Mouse (Mus musculus): ENCODE measurements at regions not wholly inside any gene's neighbourhood (a gene's known extent, or its start where the extent isn't known, plus 50 kb on each side); places are given as distances from the start of the nearest gene placed in this dataset.

- H3K27ac ChIP-seq (ENCODE audit: low read depth, low read length) = no peak overlapping the region
- no peaks in the 10 kb centered on the region for H3K9me3 ChIP-seq (ENCODE audit: control insufficient read depth, low read length)
- no peak overlapping the region for H3K9ac ChIP-seq (ENCODE audit: low read depth, low read length)
- no peak overlapping the region for H3K4me3 ChIP-seq (ENCODE audit: low read depth, low read length)
- 77% methylated on average over 2 of the region's 2 CpGs for WGBS
- no peaks in the 10 kb centered on the region for H3K4me1 ChIP-seq (replicated peaks; ENCODE audit: control insufficient read depth, insufficient read depth, low read length)
- no peaks in the 10 kb centered on the region for H3K36me3 ChIP-seq (ENCODE audit: control insufficient read depth, insufficient read depth, low read length)
- DNase-seq (ENCODE audit: low spot score) (no peak), ATAC-seq (ENCODE audit: low FRiP score) (no peak)
- H3K27me3 ChIP-seq (ENCODE audit: control insufficient read depth, insufficient read depth, low read length) = no peaks in the 10 kb centered on the region
- H3K4me2 ChIP-seq (replicated peaks; ENCODE audit: low read depth, low read length) = no peak overlapping the region
Observed at GRCm38 (mm10) chr9:33766235-33766634, 719.5 kb upstream of the Kirrel3 start.

GRCm38 (mm10) chr9:33769811-33770210 lies 715.9 kb upstream of the Kirrel3 start:
- Histone ChIP-seq H3K9me3 (ENCODE audit: control insufficient read depth, low read length) (no peaks in the 10 kb centered on the region), H3K27ac (ENCODE audit: low read depth, low read length) (no peak overlapping the region), H3K27me3 (ENCODE audit: control insufficient read depth, insufficient read depth, low read length) (no peaks in the 10 kb centered on the region), H3K4me2 (replicated peaks; ENCODE audit: low read depth, low read length) (no peak overlapping the region), H3K36me3 (ENCODE audit: control insufficient read depth, insufficient read depth, low read length) (no peaks in the 10 kb centered on the region), H3K9ac (ENCODE audit: low read depth, low read length) (no peak overlapping the region), H3K4me1 (replicated peaks; ENCODE audit: control insufficient read depth, insufficient read depth, low read length) (no peaks in the 10 kb centered on the region), H3K4me3 (ENCODE audit: low read depth, low read length) (no peak overlapping the region)
- ATAC-seq (ENCODE audit: low FRiP score) = no peak
- no peak for DNase-seq (ENCODE audit: low spot score)
- 89% methylated on average over 2 of the region's 2 CpGs for WGBS

GRCm38 (mm10) chr9:33774178-33774577 lies 711.5 kb upstream of the Kirrel3 start:
- no peak for ATAC-seq (ENCODE audit: low FRiP score)
- Histone ChIP-seq H3K9me3 (ENCODE audit: control insufficient read depth, low read length) (no peaks in the 10 kb centered on the region), H3K9ac (ENCODE audit: low read depth, low read length) (no peak overlapping the region), H3K4me2 (replicated peaks; ENCODE audit: low read depth, low read length) (no peak overlapping the region), H3K27me3 (ENCODE audit: control insufficient read depth, insufficient read depth, low read length) (no peaks in the 10 kb centered on the region), H3K4me1 (replicated peaks; ENCODE audit: control insufficient read depth, insufficient read depth, low read length) (no peaks in the 10 kb centered on the region), H3K36me3 (ENCODE audit: control insufficient read depth, insufficient read depth, low read length) (no peaks in the 10 kb centered on the region), H3K4me3 (ENCODE audit: low read depth, low read length) (no peak overlapping the region), H3K27ac (ENCODE audit: low read depth, low read length) (no peak overlapping the region)
- WGBS = 78% methylated on average over 5 of the region's 5 CpGs
- no peak for DNase-seq (ENCODE audit: low spot score)

GRCm38 (mm10) chr9:33790617-33791016 lies 695.1 kb upstream of the Kirrel3 start:
- Histone ChIP-seq H3K4me3 (ENCODE audit: low read depth, low read length) (no peak overlapping the region), H3K36me3 (ENCODE audit: control insufficient read depth, insufficient read depth, low read length) (no peaks in the 10 kb centered on the region), H3K4me1 (replicated peaks; ENCODE audit: control insufficient read depth, insufficient read depth, low read length) (no peaks in the 10 kb centered on the region), H3K9ac (ENCODE audit: low read depth, low read length) (no peak overlapping the region), H3K27me3 (ENCODE audit: control insufficient read depth, insufficient read depth, low read length) (no peaks in the 10 kb centered on the region), H3K9me3 (ENCODE audit: control insufficient read depth, low read length) (no peaks in the 10 kb centered on the region), H3K27ac (ENCODE audit: low read depth, low read length) (no peak overlapping the region), H3K4me2 (replicated peaks; ENCODE audit: low read depth, low read length) (no peak overlapping the region)
- no peak for DNase-seq (ENCODE audit: low spot score)
- ATAC-seq (ENCODE audit: low FRiP score) = 0 out of 2 replicates have a peak, but pooled peaks have one; percentile 22
- 68% methylated on average over 4 of the region's 4 CpGs for WGBS

- DNase-seq (ENCODE audit: low spot score) = peak; percentile 11
- no peak for ATAC-seq (ENCODE audit: low FRiP score)
- no peak overlapping the region for H3K27ac ChIP-seq (ENCODE audit: low read depth, low read length)
- H3K4me1 ChIP-seq (replicated peaks; ENCODE audit: control insufficient read depth, insufficient read depth, low read length) = no peaks in the 10 kb centered on the region
- H3K27me3 ChIP-seq (ENCODE audit: control insufficient read depth, insufficient read depth, low read length) = no peaks in the 10 kb centered on the region
- 73% methylated on average over 6 of the region's 6 CpGs for WGBS
- no peak overlapping the region for H3K4me3 ChIP-seq (ENCODE audit: low read depth, low read length)
- no peaks in the 10 kb centered on the region for H3K36me3 ChIP-seq (ENCODE audit: control insufficient read depth, insufficient read depth, low read length)
- no peak overlapping the region for H3K4me2 ChIP-seq (replicated peaks; ENCODE audit: low read depth, low read length)
- no peaks in the 10 kb centered on the region for H3K9me3 ChIP-seq (ENCODE audit: control insufficient read depth, low read length)
- no peak overlapping the region for H3K9ac ChIP-seq (ENCODE audit: low read depth, low read length)
Observed at GRCm38 (mm10) chr9:33800250-33800649, 685.4 kb upstream of the Kirrel3 start.

- DNase-seq (ENCODE audit: low spot score) (no peak), ATAC-seq (ENCODE audit: low FRiP score) (no peak)
- WGBS = 57% methylated on average over 1 of the region's 1 CpGs
- Histone ChIP-seq H3K27ac (ENCODE audit: low read depth, low read length) (no peak overlapping the region), H3K4me2 (replicated peaks; ENCODE audit: low read depth, low read length) (no peak overlapping the region), H3K27me3 (ENCODE audit: control insufficient read depth, insufficient read depth, low read length) (no peaks in the 10 kb centered on the region), H3K4me1 (replicated peaks; ENCODE audit: control insufficient read depth, insufficient read depth, low read length) (no peaks in the 10 kb centered on the region), H3K9me3 (ENCODE audit: control insufficient read depth, low read length) (no peaks in the 10 kb centered on the region), H3K9ac (ENCODE audit: low read depth, low read length) (no peak overlapping the region), H3K36me3 (ENCODE audit: control insufficient read depth, insufficient read depth, low read length) (no peaks in the 10 kb centered on the region), H3K4me3 (ENCODE audit: low read depth, low read length) (no peak overlapping the region)
Observed at GRCm38 (mm10) chr9:33800763-33801162, 684.9 kb upstream of the Kirrel3 start.

GRCm38 (mm10) chr9:33814739-33815368 lies 670.8 kb upstream of the Kirrel3 start:
- WGBS = 80% methylated on average over 5 of the region's 5 CpGs
- H3K36me3 ChIP-seq (ENCODE audit: control insufficient read depth, insufficient read depth, low read length) = no peaks in the 10 kb centered on the region
- no peak overlapping the region for H3K4me3 ChIP-seq (ENCODE audit: low read depth, low read length)
- no peaks in the 10 kb centered on the region for H3K9me3 ChIP-seq (ENCODE audit: control insufficient read depth, low read length)
- ATAC-seq (ENCODE audit: low FRiP score) (no peak), DNase-seq (ENCODE audit: low spot score) (no peak)
- H3K4me1 ChIP-seq (replicated peaks; ENCODE audit: control insufficient read depth, insufficient read depth, low read length) = no peaks in the 10 kb centered on the region
- no peak overlapping the region for H3K4me2 ChIP-seq (replicated peaks; ENCODE audit: low read depth, low read length)
- H3K27me3 ChIP-seq (ENCODE audit: control insufficient read depth, insufficient read depth, low read length) = no peaks in the 10 kb centered on the region
- H3K27ac ChIP-seq (ENCODE audit: low read depth, low read length) = no peak overlapping the region
- H3K9ac ChIP-seq (ENCODE audit: low read depth, low read length) = no peak overlapping the region

- no peaks in the 10 kb centered on the region for H3K27me3 ChIP-seq (ENCODE audit: control insufficient read depth, insufficient read depth, low read length)
- no peak overlapping the region for H3K27ac ChIP-seq (ENCODE audit: low read depth, low read length)
- no peaks in the 10 kb centered on the region for H3K4me1 ChIP-seq (replicated peaks; ENCODE audit: control insufficient read depth, insufficient read depth, low read length)
- DNase-seq (ENCODE audit: low spot score) = no peak
- WGBS = 93% methylated on average over 9 of the region's 9 CpGs
- H3K9ac ChIP-seq (ENCODE audit: low read depth, low read length) = no peak overlapping the region
- H3K9me3 ChIP-seq (ENCODE audit: control insufficient read depth, low read length) = no peaks in the 10 kb centered on the region
- H3K36me3 ChIP-seq (ENCODE audit: control insufficient read depth, insufficient read depth, low read length) = no peaks in the 10 kb centered on the region
- no peak overlapping the region for H3K4me3 ChIP-seq (ENCODE audit: low read depth, low read length)
- ATAC-seq (ENCODE audit: low FRiP score) = no peak
- H3K4me2 ChIP-seq (replicated peaks; ENCODE audit: low read depth, low read length) = no peak overlapping the region
Observed at GRCm38 (mm10) chr9:33822574-33823394, 662.9 kb upstream of the Kirrel3 start.

- no peaks in the 10 kb centered on the region for H3K4me1 ChIP-seq (replicated peaks; ENCODE audit: control insufficient read depth, insufficient read depth, low read length)
- H3K27ac ChIP-seq (ENCODE audit: low read depth, low read length) = no peak overlapping the region
- H3K9ac ChIP-seq (ENCODE audit: low read depth, low read length) = no peak overlapping the region
- ATAC-seq (ENCODE audit: low FRiP score) (no peak), DNase-seq (ENCODE audit: low spot score) (no peak)
- no peak overlapping the region for H3K4me2 ChIP-seq (replicated peaks; ENCODE audit: low read depth, low read length)
- H3K36me3 ChIP-seq (ENCODE audit: control insufficient read depth, insufficient read depth, low read length) = no peaks in the 10 kb centered on the region
- 58% methylated on average over 4 of the region's 4 CpGs for WGBS
- H3K4me3 ChIP-seq (ENCODE audit: low read depth, low read length) = no peak overlapping the region
- H3K9me3 ChIP-seq (ENCODE audit: control insufficient read depth, low read length) = no peaks in the 10 kb centered on the region
- no peaks in the 10 kb centered on the region for H3K27me3 ChIP-seq (ENCODE audit: control insufficient read depth, insufficient read depth, low read length)
Observed at GRCm38 (mm10) chr9:33826116-33826515, 659.6 kb upstream of the Kirrel3 start.
